Mouse (Mus musculus) olfactory bulb, adult 2 months (tissue): Measurements from ENCODE around the gene Scn10a.

ENCODE experiments used
- CTCF ChIP-seq: fragments of 200-500 bp; IDR thresholded peaks from 2 replicates; pipeline ENCODE4 v1.5.1; 2012; ENCODE audit warnings: low read depth, mild to moderate bottlenecking, low read length, moderate library complexity; ENCODE audit not compliant: insufficient read depth
- POLR2A ChIP-seq: fragments of 200-500 bp; IDR thresholded peaks from 2 replicates; pipeline ENCODE4 v1.6.1; 2012; ENCODE audit warnings: mild to moderate bottlenecking, low read depth, low read length, moderate library complexity; ENCODE audit not compliant: insufficient read depth

DNA sequence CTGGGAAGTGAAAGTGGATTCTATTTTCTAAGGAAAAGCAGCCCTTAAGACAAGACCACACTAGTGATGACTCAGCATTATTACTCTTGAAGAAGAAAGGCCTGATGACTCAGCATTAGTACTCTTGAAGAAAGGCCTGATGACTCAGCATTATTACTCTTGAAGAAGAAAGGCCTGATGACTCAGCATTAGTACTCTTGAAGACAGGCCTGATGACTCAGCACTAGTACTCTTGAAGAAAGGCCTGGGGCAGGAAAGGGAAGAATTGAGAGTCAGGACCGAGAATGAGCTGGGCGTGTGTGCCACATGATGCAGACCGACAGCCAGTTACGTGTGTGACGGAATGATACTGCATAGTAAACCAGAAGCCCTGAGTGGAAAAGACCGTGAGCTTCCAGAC, 77.1 kb downstream of the Scn10a start:
- TF ChIP-seq CTCF: no peak
- TF ChIP-seq POLR2A: no peak
